Mouse (Mus musculus): ENCODE data around the gene Map4k4.

DNA sequence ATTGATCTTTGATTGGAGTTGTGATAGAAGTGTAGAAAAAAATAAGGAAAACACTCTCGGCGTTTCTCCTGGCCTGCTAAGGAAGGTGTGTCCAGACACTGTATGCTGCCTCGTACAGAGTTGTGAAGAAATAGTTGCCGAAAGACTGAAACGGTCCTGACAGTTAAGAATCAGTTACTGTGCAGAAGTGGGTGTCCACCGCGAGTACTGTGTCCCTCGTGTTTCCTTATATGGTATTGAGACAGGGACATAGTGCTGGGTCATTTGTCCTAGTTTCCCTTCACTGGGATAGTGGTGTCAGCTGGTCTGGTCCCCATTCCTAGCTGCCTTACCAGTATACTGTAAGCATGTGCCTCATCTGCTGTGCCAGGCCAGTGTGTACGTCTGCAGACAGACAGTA lies 83.6 kb downstream of the Map4k4 start:
- TF ChIP-seq CTCF (IDR thresholded peaks at IDR 0.05; ENCODE audit: low read depth, low read length) (no peak), POLR2A (IDR thresholded peaks at IDR 0.05; ENCODE audit: borderline replicate concordance, low read depth, low read length) (no peak)
